Mouse (Mus musculus): Measurements from ENCODE around the gene Pex10. TPM values are rescaled to one million over a fixed set of nuclear protein-coding genes. Genes with fewer than 3 reads are reported as not detected.
A peak's percentile ranks its signal among the peaks of the same experiment; 100 is the strongest.
"Not testable (repeated sequence)": the region's sequence is repeated elsewhere in the genome, so short reads cannot be mapped to it uniquely, and the experiment has no call there.

The Pex10 gene
- polyA plus RNA-seq, 1 experiment, result 6.5 TPM

- Histone ChIP-seq H3K4me1 (ENCODE audit: control insufficient read depth, insufficient read depth, low read length) (no peaks in the 10 kb centered on the region), H3K27ac (ENCODE audit: insufficient read depth, low read depth, low read length) (no peak overlapping the region), H3K4me3 (ENCODE audit: insufficient read depth, low read length) (no peak overlapping the region)
- no peak for TF ChIP-seq POLR2A (IDR thresholded peaks at IDR 0.05; ENCODE audit: borderline replicate concordance, low read depth, low read length)
- no peak for TF ChIP-seq CTCF (IDR thresholded peaks at IDR 0.05; ENCODE audit: low read depth, low read length)
Observed at GRCm38 (mm10) chr4:155075137-155075536, 8.3 kb downstream of the Pex10 start.

- H3K27ac ChIP-seq (ENCODE audit: insufficient read depth, low read depth, low read length), result no peak overlapping the region
- TF ChIP-seq POLR2A (IDR thresholded peaks at IDR 0.05; ENCODE audit: borderline replicate concordance, low read depth, low read length), result no peak
- TF ChIP-seq CTCF (IDR thresholded peaks at IDR 0.05; ENCODE audit: low read depth, low read length), result no peak
- no peak overlapping the region for H3K4me3 ChIP-seq (ENCODE audit: insufficient read depth, low read length)
- H3K4me1 ChIP-seq (ENCODE audit: control insufficient read depth, insufficient read depth, low read length), result no peaks in the 10 kb centered on the region
Observed at GRCm38 (mm10) chr4:155075813-155076212, 9.0 kb downstream of the Pex10 start.

- H3K4me3 ChIP-seq (ENCODE audit: insufficient read depth, low read length), result no peak overlapping the region
- H3K27ac ChIP-seq (ENCODE audit: insufficient read depth, low read depth, low read length), result no peak overlapping the region
- TF ChIP-seq POLR2A (IDR thresholded peaks at IDR 0.05; ENCODE audit: borderline replicate concordance, low read depth, low read length) (no peak), CTCF (IDR thresholded peaks at IDR 0.05; ENCODE audit: low read depth, low read length) (no peak)
- no peaks in the 10 kb centered on the region for H3K4me1 ChIP-seq (ENCODE audit: control insufficient read depth, insufficient read depth, low read length)
Observed at GRCm38 (mm10) chr4:155076677-155077076, 9.9 kb downstream of the Pex10 start.

GRCm38 (mm10) chr4:155078808-155079207 lies 12.0 kb downstream of the Pex10 start:
- H3K4me1 ChIP-seq (ENCODE audit: control insufficient read depth, insufficient read depth, low read length), result peaks cover 13% of the 10 kb centered on the region
- H3K27ac ChIP-seq (ENCODE audit: insufficient read depth, low read depth, low read length); H3K4me3 ChIP-seq (ENCODE audit: insufficient read depth, low read length): not testable (repeated sequence)

GRCm38 (mm10) chr4:155079666-155080065 lies 12.8 kb downstream of the Pex10 start:
- no peak overlapping the region for H3K27ac ChIP-seq (ENCODE audit: insufficient read depth, low read depth, low read length)
- TF ChIP-seq POLR2A (IDR thresholded peaks at IDR 0.05; ENCODE audit: borderline replicate concordance, low read depth, low read length) (no peak), CTCF (IDR thresholded peaks at IDR 0.05; ENCODE audit: low read depth, low read length) (no peak)
- no peak overlapping the region for H3K4me3 ChIP-seq (ENCODE audit: insufficient read depth, low read length)
- peaks cover 16% of the 10 kb centered on the region for H3K4me1 ChIP-seq (ENCODE audit: control insufficient read depth, insufficient read depth, low read length)

DNA sequence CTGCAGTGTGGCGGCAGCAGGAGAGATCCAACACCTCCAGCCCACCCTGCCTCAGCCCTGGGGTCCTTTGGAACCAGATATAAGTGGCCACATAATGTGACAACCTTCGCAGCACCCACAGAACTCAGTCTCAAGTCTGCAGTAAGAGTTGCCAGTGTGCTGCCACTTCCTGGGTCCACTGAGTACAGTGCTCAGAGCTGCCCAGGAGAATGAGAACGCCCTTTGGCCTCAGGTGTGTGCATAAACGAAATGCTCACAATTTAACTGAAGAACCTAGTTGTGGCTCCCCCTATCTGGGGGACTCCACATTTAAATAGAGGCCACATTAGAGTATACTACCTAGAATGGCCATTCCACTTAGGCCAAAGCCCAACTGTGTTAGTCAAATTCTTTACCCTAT lies 16.7 kb downstream of the Pex10 start:
- Histone ChIP-seq H3K4me1 (ENCODE audit: control insufficient read depth, insufficient read depth, low read length) (peaks cover 25% of the 10 kb centered on the region), H3K27ac (ENCODE audit: insufficient read depth, low read depth, low read length) (no peak overlapping the region), H3K4me3 (ENCODE audit: insufficient read depth, low read length) (no peak overlapping the region)
- TF ChIP-seq POLR2A (IDR thresholded peaks at IDR 0.05; ENCODE audit: borderline replicate concordance, low read depth, low read length), result no peak
- no peak for TF ChIP-seq CTCF (IDR thresholded peaks at IDR 0.05; ENCODE audit: low read depth, low read length)

DNA sequence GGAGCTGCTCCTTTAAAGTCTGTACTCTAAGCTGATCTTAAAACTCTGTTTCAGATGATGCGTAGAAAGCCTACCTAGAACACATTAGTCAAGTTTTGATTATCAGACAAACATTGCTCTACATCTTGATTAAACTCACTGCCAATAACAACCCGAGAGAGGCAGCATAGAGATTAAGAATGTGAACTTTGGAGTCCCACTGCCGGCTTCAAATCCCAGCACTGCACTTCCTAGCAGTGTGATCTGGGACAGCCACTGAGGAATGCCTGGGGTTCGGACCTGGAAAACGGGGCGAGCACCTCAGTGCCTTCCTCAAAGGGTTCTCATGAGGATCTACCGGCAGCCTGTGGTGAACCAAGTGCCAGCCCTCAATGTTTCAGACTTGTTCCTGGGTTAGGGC lies 17.5 kb downstream of the Pex10 start:
- no peak for TF ChIP-seq POLR2A (IDR thresholded peaks at IDR 0.05; ENCODE audit: borderline replicate concordance, low read depth, low read length)
- TF ChIP-seq CTCF (IDR thresholded peaks at IDR 0.05; ENCODE audit: low read depth, low read length), result no peak
- Histone ChIP-seq H3K4me1 (ENCODE audit: control insufficient read depth, insufficient read depth, low read length) (peaks cover 25% of the 10 kb centered on the region), H3K4me3 (ENCODE audit: insufficient read depth, low read length) (no peak overlapping the region), H3K27ac (ENCODE audit: insufficient read depth, low read depth, low read length) (no peak overlapping the region)

GRCm38 (mm10) chr4:155085206-155086107 lies 18.6 kb downstream of the Pex10 start:
- TF ChIP-seq CTCF (IDR thresholded peaks at IDR 0.05; ENCODE audit: low read depth, low read length) (no peak), POLR2A (IDR thresholded peaks at IDR 0.05; ENCODE audit: borderline replicate concordance, low read depth, low read length) (no peak)
- H3K4me3 ChIP-seq (ENCODE audit: insufficient read depth, low read length), result peak overlapping the region; percentile 96
- peak overlapping the region; percentile 59; the same call in 1 of the 2 replicates for H3K27ac ChIP-seq (ENCODE audit: insufficient read depth, low read depth, low read length)
- peaks cover 25% of the 10 kb centered on the region for H3K4me1 ChIP-seq (ENCODE audit: control insufficient read depth, insufficient read depth, low read length)

DNA sequence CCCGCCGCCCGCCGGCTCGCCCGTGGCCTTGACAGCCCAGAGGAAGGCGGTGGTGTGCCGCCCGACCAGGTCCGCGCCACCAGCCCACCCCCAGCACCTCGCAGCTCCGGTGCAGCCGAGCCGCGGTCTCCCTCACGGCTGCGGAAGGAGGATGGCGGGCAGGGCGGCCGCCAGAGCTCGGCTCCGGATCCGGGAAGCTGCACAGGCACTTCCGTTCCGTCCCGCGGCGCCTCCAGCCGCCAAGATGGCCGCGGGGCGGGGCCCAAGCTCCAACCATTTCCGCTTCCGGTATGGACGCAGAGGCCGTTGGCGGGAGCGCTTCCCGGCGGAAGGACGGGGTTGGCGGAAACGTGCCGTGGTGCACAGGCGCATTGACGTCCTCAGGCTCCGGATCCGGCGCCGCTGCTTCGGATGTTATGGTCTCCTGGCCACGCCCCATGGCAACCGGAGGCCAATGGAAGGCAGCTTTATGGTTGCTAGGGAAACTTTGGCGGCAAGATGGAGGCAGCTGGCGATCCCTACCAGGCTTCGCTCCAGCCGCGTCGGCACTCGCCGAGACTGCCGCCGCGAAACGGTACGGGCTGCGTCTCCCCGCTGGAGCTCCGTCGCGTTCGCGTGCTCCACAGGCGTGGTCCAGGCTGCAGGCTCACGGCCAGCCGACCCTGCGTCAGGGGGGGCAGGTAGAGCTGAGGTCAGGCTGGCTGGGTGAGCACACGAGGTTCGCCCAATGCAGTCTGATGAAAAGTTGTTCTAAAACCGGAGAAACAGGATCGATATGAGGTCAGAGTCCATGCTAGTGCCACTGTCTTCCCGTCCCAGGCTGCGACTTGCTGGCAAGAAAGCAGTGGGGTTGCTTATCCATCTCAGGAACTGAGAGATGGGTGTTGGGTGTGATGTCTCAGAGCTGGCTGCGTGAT lies 19.6 kb downstream of the Pex10 start, which contains the start of the genes Rer1 and Morn1:
Gene Rer1 (minus strand): TSS at position 275 of the 917 bp plus-strand sequence.
Gene Morn1 (plus strand): TSS at position 470 of the 917 bp plus-strand sequence.
- peak within 1 kb of the TSS; percentile 59 for H3K27ac ChIP-seq (ENCODE audit: insufficient read depth, low read depth, low read length)
- no peak for TF ChIP-seq CTCF (IDR thresholded peaks at IDR 0.05; ENCODE audit: low read depth, low read length)
- no peak for TF ChIP-seq POLR2A (IDR thresholded peaks at IDR 0.05; ENCODE audit: borderline replicate concordance, low read depth, low read length)
- peak within 1 kb of the TSS; percentile 96 for H3K4me3 ChIP-seq (ENCODE audit: insufficient read depth, low read length)
- H3K4me1 ChIP-seq (ENCODE audit: control insufficient read depth, insufficient read depth, low read length), result peaks cover 25% of the 10 kb centered on the region

All from bone marrow macrophage, adult 2 months (primary cell).